Mouse (Mus musculus): ENCODE data around the gene Hfm1. TPM values are rescaled to one million over a fixed set of nuclear protein-coding genes. Genes with fewer than 3 reads are reported as not detected.

Hfm1 gene
- total RNA-seq, 2 experiments from 2014 or later = 1.2 to 1.8 TPM

DNA sequence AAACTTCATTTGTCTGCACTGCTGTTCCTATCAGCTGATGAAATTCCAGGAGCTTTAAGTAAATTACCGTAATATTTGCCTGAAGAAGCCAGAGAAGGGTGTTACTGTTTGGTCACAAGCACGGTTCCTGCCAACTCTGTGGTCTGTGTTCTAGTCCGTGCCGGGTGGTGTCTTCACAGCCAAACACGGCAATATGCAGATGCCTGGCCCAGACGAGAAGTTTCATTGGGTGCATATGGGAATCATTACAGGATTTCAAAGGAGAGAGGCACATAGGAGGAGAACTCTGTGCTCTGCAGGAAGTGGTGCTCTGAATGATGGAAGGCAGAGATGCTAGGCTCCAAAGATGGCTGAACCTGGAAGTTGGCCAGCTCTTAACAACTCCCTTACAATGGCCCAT, 94.7 kb downstream of the Hfm1 start:
- DNase-seq (ENCODE audit: extremely low spot score in 1 of 2, low spot score in 2 of 2) = no peak
- no peak for TF ChIP-seq CTCF (IDR thresholded peaks at IDR 0.05)
- intact Hi-C loops (cut with DNase I) = no loop called here
- no peak overlapping the region for H3K27ac ChIP-seq
- no peak overlapping the region for H3K4me3 ChIP-seq

DNA sequence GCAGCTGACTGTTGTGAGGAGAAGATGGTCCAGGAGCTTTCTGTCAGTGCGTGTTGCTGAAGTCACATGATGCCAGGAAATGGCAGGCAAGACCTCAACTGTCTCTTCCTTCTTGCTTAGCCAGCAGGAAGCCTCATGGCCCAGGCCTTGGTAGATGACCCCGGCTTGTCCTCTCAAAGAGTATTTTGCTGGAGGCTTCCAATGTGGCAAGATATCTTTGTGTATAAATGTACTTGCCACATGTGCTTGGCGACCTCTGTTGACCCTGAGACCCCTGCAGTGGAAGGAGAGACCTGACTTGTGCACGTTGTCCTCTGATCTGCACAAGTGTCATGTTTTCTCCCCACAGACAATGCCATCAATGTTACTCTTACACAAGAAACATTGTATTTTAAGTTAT, 95.3 kb downstream of the Hfm1 start:
- no peak overlapping the region for H3K27ac ChIP-seq
- H3K4me3 ChIP-seq = no peak overlapping the region
- DNase-seq (ENCODE audit: extremely low spot score in 1 of 2, low spot score in 2 of 2) = no peak
- intact Hi-C loops (cut with DNase I) = no loop called here
- TF ChIP-seq CTCF (IDR thresholded peaks at IDR 0.05) = no peak

DNA sequence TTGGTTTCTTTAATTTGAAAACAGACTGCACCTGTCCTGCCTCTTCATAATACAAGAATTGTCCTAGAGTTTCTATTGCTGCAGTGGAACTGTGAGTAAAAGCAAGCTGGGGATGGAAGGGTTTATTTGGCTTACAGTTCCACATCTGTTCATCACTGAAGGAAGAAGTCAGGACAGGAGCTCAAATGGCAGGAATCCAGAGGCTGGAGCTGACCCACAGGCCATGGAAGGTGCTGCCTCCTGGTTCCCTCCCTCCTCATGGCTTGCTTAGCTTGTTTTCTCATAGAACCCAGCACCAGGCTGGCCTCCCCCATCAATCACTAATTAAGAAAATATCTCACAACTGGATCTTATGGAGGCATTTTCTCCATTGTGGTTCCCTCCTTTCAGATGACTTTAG, 99.4 kb downstream of the Hfm1 start:
- no peak for DNase-seq (ENCODE audit: extremely low spot score in 1 of 2, low spot score in 2 of 2)
- intact Hi-C loops (cut with DNase I) = no loop called here
- Histone ChIP-seq H3K4me3 (no peak overlapping the region), H3K27ac (no peak overlapping the region)
- TF ChIP-seq CTCF (IDR thresholded peaks at IDR 0.05) = no peak

DNA sequence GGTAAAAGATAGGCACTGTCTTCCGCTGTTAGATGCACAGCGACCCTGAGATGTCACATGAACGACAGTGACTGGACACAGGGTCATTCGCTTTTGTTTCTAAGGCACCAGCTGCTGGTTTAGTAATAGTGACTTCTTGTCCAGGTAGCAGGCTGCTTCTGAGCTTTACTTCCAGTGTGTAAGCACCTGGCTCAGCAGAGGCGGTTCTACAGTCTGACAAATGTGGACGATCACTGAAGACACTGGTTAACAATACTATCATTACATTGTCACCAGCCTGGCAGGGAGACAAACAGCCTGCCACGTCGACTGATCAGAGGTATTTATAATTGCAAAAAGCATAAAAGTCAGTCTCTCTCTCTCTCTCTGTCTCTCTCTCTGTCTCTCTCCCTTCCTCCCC, 100.1 kb downstream of the Hfm1 start:
- H3K27ac ChIP-seq = no peak overlapping the region
- DNase-seq (ENCODE audit: extremely low spot score in 1 of 2, low spot score in 2 of 2) = no peak
- H3K4me3 ChIP-seq = no peak overlapping the region
- intact Hi-C loops (cut with DNase I) = no loop called here
- TF ChIP-seq CTCF (IDR thresholded peaks at IDR 0.05) = no peak

DNA sequence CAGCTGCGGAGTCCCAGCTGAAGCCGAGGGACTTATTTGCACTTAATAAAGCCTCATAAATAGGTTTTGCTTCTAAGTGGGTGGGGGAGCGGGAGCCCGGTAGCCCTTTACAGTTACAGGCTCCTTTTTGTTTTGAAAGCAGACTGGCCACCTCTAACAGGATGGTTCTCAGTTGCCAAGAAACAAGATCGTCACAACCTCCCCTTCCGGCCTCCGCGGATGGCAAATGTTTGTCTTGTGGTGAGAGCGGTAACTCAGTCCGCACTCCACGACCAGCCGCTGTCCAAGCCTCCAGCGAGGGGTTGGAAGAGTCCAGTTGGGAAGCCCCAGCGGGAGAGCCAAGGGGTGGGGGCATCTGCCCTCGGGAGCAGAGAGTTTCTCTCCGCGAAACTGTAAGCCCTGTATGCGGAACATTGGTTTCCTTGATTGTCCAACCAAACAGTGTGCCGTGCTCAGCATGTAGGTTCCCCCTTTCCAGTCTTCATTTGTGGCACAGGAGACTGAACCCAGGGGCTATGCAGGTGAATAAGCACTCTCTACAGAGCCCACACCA, 100.7 kb downstream of the Hfm1 start:
- Histone ChIP-seq H3K4me3 (peak overlapping the region; percentile 41), H3K27ac (no peak overlapping the region)
- DNase-seq (ENCODE audit: extremely low spot score in 1 of 2, low spot score in 2 of 2) = peak; percentile 17 to 20
- no peak for TF ChIP-seq CTCF (IDR thresholded peaks at IDR 0.05)
- intact Hi-C loops (cut with DNase I) = no loop called here

DNA sequence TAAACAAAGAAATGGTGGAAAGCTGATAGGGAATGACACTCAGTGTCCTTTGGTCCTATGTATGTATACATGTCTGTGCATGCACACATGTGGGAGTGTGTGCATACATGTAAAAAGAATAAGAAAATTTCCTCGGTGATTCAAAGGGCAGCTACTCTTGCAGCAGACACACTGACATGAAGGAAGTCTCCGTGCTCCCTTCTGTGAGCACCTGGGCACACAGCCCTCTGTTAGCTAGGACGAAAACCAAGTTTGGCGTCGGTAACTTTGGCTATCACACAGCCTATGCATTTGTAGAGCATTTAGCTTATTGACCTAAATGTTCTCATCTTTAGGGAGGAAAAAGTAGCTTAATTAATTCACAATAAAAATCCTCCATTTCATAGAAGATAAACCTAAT, 101.4 kb downstream of the Hfm1 start:
- DNase-seq (ENCODE audit: extremely low spot score in 1 of 2, low spot score in 2 of 2) = no peak
- Histone ChIP-seq H3K27ac (no peak overlapping the region), H3K4me3 (peak overlapping the region; percentile 41)
- intact Hi-C loops (cut with DNase I) = no loop called here
- TF ChIP-seq CTCF (IDR thresholded peaks at IDR 0.05) = no peak

DNA sequence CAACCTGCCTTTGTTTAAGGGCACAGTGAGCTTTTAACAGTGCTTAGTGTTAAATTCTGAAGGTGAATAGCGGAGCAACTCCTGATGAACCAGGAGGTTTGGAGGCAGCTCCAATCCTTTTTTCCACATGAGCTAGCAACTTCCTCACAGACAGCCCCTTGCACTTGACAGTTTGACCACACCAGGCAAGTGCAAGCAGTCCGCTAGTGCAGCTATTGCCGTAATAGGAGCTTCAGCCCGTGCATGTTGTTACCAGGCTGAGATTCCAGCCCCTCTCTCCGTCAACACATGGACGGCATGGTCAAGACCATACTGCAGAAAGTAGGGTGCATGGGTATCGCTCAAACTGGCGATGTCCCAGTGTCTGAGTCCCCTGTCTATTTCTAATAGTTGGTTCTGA, 106.5 kb downstream of the Hfm1 start:
- no peak for DNase-seq (ENCODE audit: extremely low spot score in 1 of 2, low spot score in 2 of 2)
- no peak for TF ChIP-seq CTCF (IDR thresholded peaks at IDR 0.05)
- Histone ChIP-seq H3K27ac (no peak overlapping the region), H3K4me3 (no peak overlapping the region)
- intact Hi-C loops (cut with DNase I) = no loop called here

DNA sequence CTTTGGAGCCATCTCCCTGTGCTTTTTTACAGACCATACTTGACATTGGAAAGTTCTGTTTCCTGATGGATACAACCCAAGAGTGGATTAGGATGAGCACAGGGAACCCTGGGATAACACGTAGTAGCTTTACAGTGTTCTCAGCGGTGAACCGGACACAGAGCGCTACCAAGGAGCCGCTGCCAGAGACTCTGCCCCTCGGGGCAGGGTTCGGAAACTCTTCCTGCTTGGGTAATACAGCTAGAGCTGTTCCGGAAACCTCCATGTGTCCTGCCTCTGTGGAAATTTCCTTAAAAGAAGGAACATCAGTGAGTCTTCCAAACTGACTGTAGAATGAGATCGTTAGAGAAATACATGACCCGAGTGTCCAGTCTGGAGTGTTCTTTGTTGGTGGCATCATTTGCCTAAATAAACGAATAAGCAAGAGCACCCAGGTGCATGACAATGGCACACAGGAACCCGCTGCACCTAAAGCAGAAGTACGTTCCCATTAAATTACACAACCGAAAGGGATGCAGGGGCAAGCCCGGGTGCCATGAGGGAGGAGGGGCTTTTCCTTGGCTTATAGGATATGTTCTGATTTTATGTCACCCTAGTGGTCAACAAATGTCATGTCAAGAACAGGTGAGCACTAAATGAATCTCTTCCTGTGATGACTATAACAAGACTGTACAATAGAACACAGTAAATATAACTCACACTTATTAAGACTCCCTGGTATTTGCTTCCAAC, 110.0 kb downstream of the Hfm1 start:
- intact Hi-C loops (cut with DNase I) = no loop called here
- no peak; the same call in 1 of the 2 replicates for TF ChIP-seq CTCF (IDR thresholded peaks at IDR 0.05)
- DNase-seq (ENCODE audit: extremely low spot score in 1 of 2, low spot score in 2 of 2) = no peak
- Histone ChIP-seq H3K27ac (no peak overlapping the region), H3K4me3 (no peak overlapping the region)

DNA sequence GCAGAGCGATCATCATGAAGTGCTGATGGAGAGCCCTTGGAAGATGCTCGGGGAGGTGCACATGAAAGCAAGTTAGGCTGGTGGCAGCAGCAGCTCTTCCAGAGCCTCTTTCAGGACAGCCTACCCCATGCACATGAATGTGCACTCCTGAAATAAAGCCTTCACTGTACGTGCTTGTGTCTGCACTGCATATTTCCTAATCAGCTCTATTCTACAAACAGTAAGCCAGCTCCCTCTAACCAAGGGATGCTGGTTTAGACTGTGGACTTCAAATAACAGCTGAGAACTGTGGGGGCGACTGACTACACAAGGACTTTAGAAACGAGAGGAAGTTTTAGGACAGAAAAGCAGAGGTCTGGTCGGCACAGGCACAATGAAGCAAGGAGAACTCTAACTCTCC, 111.5 kb downstream of the Hfm1 start:
- no peak for TF ChIP-seq CTCF (IDR thresholded peaks at IDR 0.05)
- H3K27ac ChIP-seq = no peak overlapping the region
- intact Hi-C loops (cut with DNase I) = no loop called here
- no peak overlapping the region for H3K4me3 ChIP-seq
- no peak for DNase-seq (ENCODE audit: extremely low spot score in 1 of 2, low spot score in 2 of 2)

DNA sequence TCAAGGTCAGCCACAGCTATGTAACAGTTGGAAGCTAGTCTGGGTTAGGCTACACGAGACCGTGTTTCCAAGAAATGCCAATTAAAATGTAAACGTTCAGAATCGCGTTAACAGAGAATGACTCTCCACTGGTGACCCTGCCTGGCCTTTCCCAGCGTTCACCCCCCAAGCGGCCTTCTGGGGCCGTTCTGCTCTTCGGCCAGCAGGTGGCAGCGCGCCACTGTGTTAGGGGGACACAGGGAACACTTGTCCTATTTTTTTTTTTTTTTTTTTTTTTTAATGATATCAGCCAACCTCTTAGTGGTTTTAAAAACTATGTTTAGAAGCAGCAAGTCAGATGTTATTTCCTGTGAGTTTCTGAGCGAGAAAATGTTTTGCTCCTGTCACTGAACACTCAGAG, 123.0 kb downstream of the Hfm1 start:
- no peak overlapping the region for H3K27ac ChIP-seq
- peak; percentile 43 to 60 for DNase-seq (ENCODE audit: extremely low spot score in 1 of 2, low spot score in 2 of 2)
- TF ChIP-seq CTCF (IDR thresholded peaks at IDR 0.05) = peak; percentile 78
- intact Hi-C loops (cut with DNase I) = loop anchor here (2.0 to 5.0 kb wide), 2 partner anchors 106 to 816 kb away; partner anchors contain the start of gene Zfp644
- H3K4me3 ChIP-seq = no peak overlapping the region

DNA sequence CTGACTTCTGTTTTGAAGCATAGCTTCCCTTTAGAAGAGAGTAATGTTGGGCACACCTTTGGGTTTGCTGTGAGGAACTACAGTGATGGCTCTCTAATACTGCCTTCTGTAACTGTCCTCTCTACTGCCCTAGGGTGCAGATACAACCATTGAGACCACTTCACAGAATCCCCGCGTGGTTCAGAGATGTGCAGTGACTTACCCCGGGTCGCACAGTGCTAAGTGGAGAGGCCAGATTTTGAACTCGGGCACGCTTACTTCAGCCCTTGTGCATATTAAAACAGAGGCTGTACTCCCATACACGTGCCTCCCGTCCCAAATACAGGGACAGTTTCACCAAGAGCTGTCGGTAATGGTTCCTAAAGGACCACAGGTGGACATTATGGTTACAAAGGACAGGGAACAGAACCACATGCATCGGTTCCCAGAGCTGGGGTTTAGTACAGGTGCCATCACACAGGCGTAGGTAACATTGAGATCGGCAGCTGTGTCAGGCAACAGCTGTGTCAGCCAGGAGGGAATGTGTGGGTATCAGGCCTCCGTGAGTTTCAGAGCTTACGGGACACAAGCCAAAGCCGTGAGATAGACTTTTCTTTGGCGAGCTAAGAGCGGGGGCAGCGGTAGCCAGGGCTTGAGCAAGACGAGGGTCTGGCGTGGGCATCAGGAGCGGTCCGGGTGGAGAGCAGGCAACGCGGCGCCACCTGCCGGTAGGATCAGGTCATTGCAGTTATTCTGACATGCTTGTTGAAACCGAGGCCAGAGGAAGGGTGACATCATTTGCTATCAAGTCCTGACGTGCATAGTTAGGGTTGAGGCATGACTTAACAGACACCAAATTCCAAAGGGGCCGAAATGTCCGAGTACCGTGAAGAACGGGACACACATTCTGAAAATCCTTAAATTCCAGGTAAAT, 124.0 kb downstream of the Hfm1 start:
- H3K27ac ChIP-seq = no peak overlapping the region
- H3K4me3 ChIP-seq = peak overlapping the region; percentile 32; the same call in 1 of the 2 replicates
- intact Hi-C loops (cut with DNase I) = loop anchor here (2.0 to 5.0 kb wide), 2 partner anchors 105 to 815 kb away; partner anchors contain the start of gene Zfp644
- peak; percentile 97 for TF ChIP-seq CTCF (IDR thresholded peaks at IDR 0.05)
- peak; percentile 85 to 90 for DNase-seq (ENCODE audit: extremely low spot score in 1 of 2, low spot score in 2 of 2)
